Mouse (Mus musculus) bone marrow, adult 2 months (tissue): ENCODE data around the gene Zfp94.

Experiments used
- CTCF ChIP-seq: fragments of 200-500 bp; IDR thresholded peaks from 2 replicates; pipeline ENCODE4 v1.5.1; 2011; ENCODE audit warnings: low read length, control low read depth; ENCODE audit not compliant: control insufficient read depth, insufficient read depth
- POLR2A ChIP-seq: fragments of 200-500 bp; IDR thresholded peaks from 2 replicates; pipeline ENCODE4 v1.6.1; 2011; ENCODE audit warnings: low read depth, mild to moderate bottlenecking, control low read depth, low read length, borderline replicate concordance; ENCODE audit not compliant: control insufficient read depth

- peak; percentile 75 for TF ChIP-seq CTCF
- no peak for TF ChIP-seq POLR2A
Measured at GRCm38 (mm10) chr7:24357899-24358298, 41.4 kb upstream of the Zfp94 start.
